In the genomic region with DNA sequence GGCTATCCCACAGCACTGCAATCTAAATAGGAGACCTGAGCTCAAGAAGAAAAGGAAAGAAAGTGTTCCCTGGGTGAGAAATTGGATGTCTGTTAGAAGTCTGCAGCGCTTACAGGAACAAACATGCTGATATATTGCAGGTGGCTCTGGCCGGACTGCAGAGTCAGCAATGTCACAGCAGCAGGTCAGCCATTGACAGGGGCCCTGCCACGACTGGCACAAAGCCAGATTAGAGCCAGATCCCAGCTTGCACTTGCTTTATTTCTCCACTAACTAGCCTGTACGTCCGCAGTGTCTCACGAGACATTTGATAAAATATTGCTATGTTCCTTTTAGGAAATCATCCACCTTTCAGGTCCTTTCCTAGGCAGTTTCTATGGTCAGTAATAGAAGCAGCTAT, we compare ENCODE assay signal across 11 mouse cellular contexts.
DNase-seq lines count a peak whose midpoint lies in the region; ATAC-seq lines count a peak whose summit lies in the region.
"Had no signal": no experiment of that assay in that cellular context is flagged by ENCODE, and none has a peak within 500 bp of the region (broad histone marks: within the 10 kb centered on the region; RNA-seq: fewer than 3 reads in every experiment).

No protein-coding gene starts in this region.

- H3K9ac ChIP-seq in heart, embryonic 15.5 days, result no peak overlapping the region
- H3K9ac ChIP-seq in liver, embryonic 11.5 days (ENCODE audit: low read depth, low read length), result no peak overlapping the region

- H3K9me3 ChIP-seq in heart, embryonic 15.5 days (replicated peaks), result no peaks in the 10 kb centered on the region
- no peaks in the 10 kb centered on the region for H3K9me3 ChIP-seq in heart, embryonic 10.5 days
- no peaks in the 10 kb centered on the region for H3K9me3 ChIP-seq in liver, embryonic 11.5 days (ENCODE audit: control insufficient read depth, low read length)

- ATAC-seq in heart, embryonic 15.5 days (replicated peaks; ENCODE audit: insufficient number of reproducible peaks, insufficient read depth, low FRiP score, low read depth), result no peak; the same call in 1 of the 2 replicates
- ATAC-seq in liver, embryonic 11.5 days (replicated peaks; ENCODE audit: low FRiP score), result no peak
- ATAC-seq: forebrain, embryonic 16.5 days had no signal

- H3K27ac ChIP-seq in heart, embryonic 15.5 days, result 0 out of 2 replicates have a peak overlapping the region, but pooled peaks have one; percentile 5
- H3K27ac ChIP-seq in heart, embryonic 10.5 days, result no peak overlapping the region
- no peak overlapping the region for H3K27ac ChIP-seq in liver, embryonic 11.5 days (ENCODE audit: low read depth, low read length)
- H3K27ac ChIP-seq: layer of hippocampus, adult 2 months; macrophage had no signal

- H3K4me3 ChIP-seq in heart, embryonic 15.5 days, result no peak overlapping the region
- H3K4me3 ChIP-seq in heart, embryonic 10.5 days, result no peak overlapping the region
- no peak overlapping the region for H3K4me3 ChIP-seq in liver, embryonic 11.5 days (ENCODE audit: low read depth, low read length)
- H3K4me3 ChIP-seq: layer of hippocampus, adult 2 months had no signal

- peaks cover 6% of the 10 kb centered on the region for H3K4me1 ChIP-seq in heart, embryonic 15.5 days (replicated peaks)
- H3K4me1 ChIP-seq in heart, embryonic 10.5 days, result no peaks in the 10 kb centered on the region
- no peaks in the 10 kb centered on the region for H3K4me1 ChIP-seq in liver, embryonic 11.5 days (replicated peaks; ENCODE audit: control insufficient read depth, insufficient read depth, low read length)

- H3K4me2 ChIP-seq in heart, embryonic 15.5 days, result peak overlapping the region; percentile 42
- H3K4me2 ChIP-seq in liver, embryonic 11.5 days, result no peak overlapping the region

- 29% methylated on average over 6 of the region's 6 CpGs for WGBS in heart, embryonic 15.5 days
- WGBS in heart, embryonic 10.5 days, result 48% methylated on average over 6 of the region's 6 CpGs
- 67% methylated on average over 6 of the region's 6 CpGs for WGBS in liver, embryonic 11.5 days

- no peak for DNase-seq in heart, embryonic 10.5 days (ENCODE audit: low spot score)
- peak; percentile 5 for DNase-seq in ovary, postnatal 36 days (ENCODE audit: low spot score)
- no peak for DNase-seq in ovary, adult 18-20 months (ENCODE audit: low spot score)
- peak; percentile 7 for DNase-seq in embryo, embryonic 10.5 days (ENCODE audit: low spot score)
- peak; percentile 8 for DNase-seq in retina, postnatal 7 days (ENCODE audit: low read depth, low spot score)
- no peak for DNase-seq in MN1 (ENCODE audit: low spot score)
- DNase-seq in liver, embryonic 11.5 days (ENCODE audit: low spot score), result no peak

- no peaks in the 10 kb centered on the region for H3K36me3 ChIP-seq in heart, embryonic 15.5 days
- H3K36me3 ChIP-seq in heart, embryonic 10.5 days, result no peaks in the 10 kb centered on the region
- H3K36me3 ChIP-seq in liver, embryonic 11.5 days (ENCODE audit: control insufficient read depth, insufficient read depth, low read length), result no peaks in the 10 kb centered on the region

- H3K27me3 ChIP-seq in heart, embryonic 15.5 days, result no peaks in the 10 kb centered on the region
- H3K27me3 ChIP-seq in heart, embryonic 10.5 days (ENCODE audit: insufficient read depth, poor library complexity, severe bottlenecking), result no peaks in the 10 kb centered on the region
- no peaks in the 10 kb centered on the region for H3K27me3 ChIP-seq in liver, embryonic 11.5 days (replicated peaks; ENCODE audit: control insufficient read depth, insufficient read depth, low read length)

Comparison
In these comparisons a context has a peak if more than half of its experiments do, and no peak if none do; other contexts are left out.
1. DNase-seq: peak in ovary, postnatal 36 days (single experiment), embryo, embryonic 10.5 days (single experiment) and retina, postnatal 7 days (single experiment); none in heart, embryonic 10.5 days (single experiment), ovary, adult 18-20 months (single experiment), MN1 (single experiment) and liver, embryonic 11.5 days (single experiment).